Mouse (Mus musculus) embryonic facial prominence, embryonic 11.5 days (tissue): ENCODE results near the gene Sema3b. TPM values are rescaled to one million over a fixed set of nuclear protein-coding genes. Genes with fewer than 3 reads are reported as not detected.

Source experiments
- ATAC-seq: fragments of 200-750 bp; cut with Nextera tagmentation; replicated peaks from 2 replicates; pipeline ENCODE4 v1.8.0; 2017; ENCODE audit warnings: low read depth; ENCODE audit not compliant: insufficient number of reproducible peaks, low FRiP score, low TSS enrichment
- DNase-seq: peaks from one replicate; pipeline ENCODE4 v3.0.0-alpha.2; 2015; ENCODE audit warnings: low spot score
- H3K27ac ChIP-seq: fragments of 300-500 bp; sonication (generic); replicated peaks from 2 replicates; pipeline ENCODE4 v1.5.1; 2014; ENCODE audit warnings: mild to moderate bottlenecking, low read depth, low read length, control low read depth
- H3K27me3 ChIP-seq: fragments of 300-500 bp; sonication (generic); 2 replicates; pipeline ENCODE4 v1.6.1; 2014; ENCODE audit warnings: mild to moderate bottlenecking, low read length, moderate library complexity, mixed read lengths; ENCODE audit not compliant: control insufficient read depth, insufficient read depth
- H3K36me3 ChIP-seq: fragments of 300-500 bp; sonication (generic); replicated peaks from 2 replicates; pipeline ENCODE4 v1.6.1; 2014; ENCODE audit warnings: low read depth, mild to moderate bottlenecking, low read length, moderate library complexity, mixed read lengths; ENCODE audit not compliant: control insufficient read depth, insufficient read depth
- H3K4me1 ChIP-seq: fragments of 300-500 bp; sonication (generic); 2 replicates; pipeline ENCODE4 v1.6.1; 2014; ENCODE audit warnings: low read length, mixed read lengths; ENCODE audit not compliant: control insufficient read depth, insufficient read depth
- H3K4me2 ChIP-seq: fragments of 300-500 bp; sonication (generic); 2 replicates; pipeline ENCODE4 v1.6.1; 2014; ENCODE audit warnings: low read depth, mild to moderate bottlenecking, control low read depth, low read length, moderate library complexity
- H3K4me3 ChIP-seq: fragments of 300-500 bp; sonication (generic); 2 replicates; pipeline ENCODE4 v1.5.1; 2014; ENCODE audit warnings: low read depth, low read length, control low read depth
- H3K9ac ChIP-seq: fragments of 300-500 bp; sonication (generic); replicated peaks from 2 replicates; pipeline ENCODE4 v1.6.1; 2014; ENCODE audit warnings: mild to moderate bottlenecking, control low read depth, low read length
- H3K9me3 ChIP-seq: fragments of 300-500 bp; sonication (generic); replicated peaks from 2 replicates; pipeline ENCODE4 v1.6.1; 2016; ENCODE audit warnings: mild to moderate bottlenecking, low read length, inconsistent platforms, mixed read lengths; ENCODE audit not compliant: control insufficient read depth
- WGBS: fragments of 180-500 bp; shearing (Covaris S2); extraction: QIAGEN DNeasy Blood & Tissue Kit; methylation state at CpG from one replicate; pipeline ENCODE4 v1.1.7; 2014; 5-methylcytosine and 5-hydroxymethylcytosine counted together
- polyA plus RNA-seq: library from polyadenylated mRNA; unstranded; fragments of >200 nt; fragmentation: Nextera tagmentation; extraction: Ambion mirVana; gene quantifications from 2 replicates; pipeline ENCODE4 v1.2.1, GENCODE M21; 2014

Sema3b gene
- polyA plus RNA-seq, 1 experiment from 2014 or later: 1.3 TPM

DNA sequence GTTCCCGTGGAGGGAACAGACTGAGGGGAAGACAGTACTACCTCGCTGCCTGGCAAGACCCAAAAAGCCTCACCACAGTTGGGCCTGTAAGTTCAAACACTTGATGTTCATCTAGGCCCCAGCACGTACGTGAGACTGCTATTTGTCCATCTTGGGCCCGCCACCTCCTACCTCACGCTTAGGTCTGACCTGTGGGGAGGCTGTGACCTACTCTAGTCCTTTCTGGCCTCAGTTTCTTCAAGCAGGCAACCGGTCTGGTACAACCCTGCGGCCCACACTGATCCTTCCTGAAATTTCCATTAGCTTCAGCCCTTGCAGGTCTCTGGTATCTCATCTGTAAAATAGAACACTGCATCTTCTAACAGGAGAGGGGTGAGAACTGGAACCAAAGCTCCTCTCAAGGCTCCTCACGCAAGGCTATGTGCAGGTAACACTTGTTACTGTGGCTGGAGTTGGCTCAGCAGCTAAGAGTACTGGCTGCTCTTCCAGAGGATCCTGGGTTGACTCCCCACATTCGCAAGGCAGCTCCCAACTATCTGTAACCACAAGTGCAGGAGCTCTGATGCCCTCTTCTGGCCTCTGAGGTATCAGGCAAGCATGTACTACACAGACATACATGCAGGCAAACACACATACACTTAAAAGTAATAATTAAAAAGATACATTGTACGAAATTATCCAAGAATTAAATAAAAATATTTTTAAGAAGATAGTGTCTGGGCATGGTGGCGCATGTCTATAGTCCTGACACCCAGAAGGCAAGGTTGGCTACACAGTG lies 16.5 kb upstream of the Sema3b start:
- Histone ChIP-seq H3K4me2 (no peak overlapping the region), H3K27ac (no peak overlapping the region), H3K36me3 (peaks cover under 1% of the 10 kb centered on the region; the same call in 1 of the 2 replicates), H3K9ac (no peak overlapping the region; the same call in 1 of the 2 replicates), H3K27me3 (no peaks in the 10 kb centered on the region), H3K4me1 (peaks cover 27% of the 10 kb centered on the region), H3K4me3 (no peak overlapping the region), H3K9me3 (no peaks in the 10 kb centered on the region)
- ATAC-seq (no peak), DNase-seq (no peak)
- 88% methylated on average over 12 of the region's 12 CpGs for WGBS

DNA sequence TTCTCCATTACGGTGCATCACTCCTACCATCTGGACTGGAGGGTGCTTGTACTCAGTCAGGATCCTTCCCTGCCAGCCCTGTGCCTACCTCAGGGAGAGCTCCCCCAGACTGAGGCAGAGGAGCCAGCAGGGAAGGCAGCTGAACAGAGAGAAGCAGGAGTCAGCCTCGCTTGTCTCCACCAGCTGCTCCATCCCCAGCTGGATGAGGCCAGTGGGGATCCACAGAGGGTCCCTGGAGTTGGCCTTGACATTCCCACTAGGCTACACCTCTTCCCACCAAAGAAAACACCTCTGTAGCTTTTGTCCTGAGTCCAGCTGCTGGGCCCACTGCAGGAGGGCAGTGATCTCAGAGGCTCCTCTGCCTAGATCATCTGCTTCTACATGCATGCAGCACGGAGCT lies 15.9 kb upstream of the Sema3b start:
- WGBS: 88% methylated on average over 3 of the region's 3 CpGs
- DNase-seq (no peak), ATAC-seq (no peak)
- H3K27ac ChIP-seq: no peak overlapping the region
- no peak overlapping the region for H3K4me3 ChIP-seq
- no peak overlapping the region for H3K4me2 ChIP-seq
- peaks cover 3% of the 10 kb centered on the region; the same call in 1 of the 2 replicates for H3K36me3 ChIP-seq
- H3K4me1 ChIP-seq: peaks cover 22% of the 10 kb centered on the region
- no peaks in the 10 kb centered on the region for H3K9me3 ChIP-seq
- no peak overlapping the region; the same call in 1 of the 2 replicates for H3K9ac ChIP-seq
- H3K27me3 ChIP-seq: no peaks in the 10 kb centered on the region

DNA sequence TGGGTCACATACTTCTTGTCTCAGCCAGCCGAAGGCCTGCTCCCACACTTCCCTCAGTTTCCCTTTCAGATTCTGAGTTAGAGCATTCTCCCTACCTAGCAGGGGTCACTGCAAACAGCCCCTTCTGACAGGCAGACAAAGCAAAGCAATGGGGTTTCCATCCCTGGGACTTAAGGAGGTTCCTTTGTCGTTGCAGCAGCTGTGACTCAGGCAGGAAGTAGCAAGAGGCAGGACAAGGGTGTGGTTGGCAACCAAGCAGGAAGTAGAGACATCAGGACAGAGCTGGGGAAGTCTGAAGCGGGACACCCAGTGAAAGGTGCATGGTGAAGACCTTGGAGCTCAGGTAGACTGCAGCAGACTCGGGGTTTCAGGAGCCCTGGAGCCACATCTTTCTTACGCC lies 15.5 kb upstream of the Sema3b start:
- H3K4me3 ChIP-seq: no peak overlapping the region
- H3K27me3 ChIP-seq: no peaks in the 10 kb centered on the region
- no peaks in the 10 kb centered on the region for H3K9me3 ChIP-seq
- no peak overlapping the region for H3K27ac ChIP-seq
- H3K9ac ChIP-seq: no peak overlapping the region
- WGBS: 71% methylated on average over 5 of the region's 5 CpGs
- DNase-seq: no peak
- H3K4me2 ChIP-seq: no peak overlapping the region
- peaks cover 6% of the 10 kb centered on the region; the same call in 1 of the 2 replicates for H3K36me3 ChIP-seq
- ATAC-seq: no peak
- H3K4me1 ChIP-seq: peaks cover 18% of the 10 kb centered on the region

DNA sequence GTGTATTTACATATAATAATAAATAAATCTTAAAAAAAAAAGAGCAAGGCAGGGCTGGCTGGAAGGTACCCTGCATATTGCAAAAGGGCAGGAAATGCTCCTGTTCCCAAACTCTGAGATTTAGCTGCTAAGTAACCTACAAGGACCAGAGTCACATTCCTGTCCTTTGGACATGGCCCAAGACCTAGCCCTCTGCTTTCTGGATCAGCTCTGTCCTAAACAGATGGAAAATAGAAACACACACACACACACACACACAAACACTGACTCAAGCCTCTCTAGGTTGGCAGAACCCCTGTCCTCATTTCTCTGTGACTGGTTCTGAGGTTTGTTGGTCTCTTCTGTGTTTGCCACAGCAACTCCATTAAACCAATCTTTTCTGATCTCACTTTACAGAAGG lies 11.9 kb upstream of the Sema3b start:
- no peak overlapping the region for H3K9ac ChIP-seq
- H3K4me3 ChIP-seq: no peak overlapping the region
- H3K27me3 ChIP-seq: no peaks in the 10 kb centered on the region
- H3K4me2 ChIP-seq: no peak overlapping the region
- H3K9me3 ChIP-seq: no peaks in the 10 kb centered on the region
- H3K4me1 ChIP-seq: no peaks in the 10 kb centered on the region
- H3K27ac ChIP-seq: no peak overlapping the region
- H3K36me3 ChIP-seq: peaks cover 6% of the 10 kb centered on the region; the same call in 1 of the 2 replicates
- ATAC-seq: no peak
- DNase-seq: no peak

DNA sequence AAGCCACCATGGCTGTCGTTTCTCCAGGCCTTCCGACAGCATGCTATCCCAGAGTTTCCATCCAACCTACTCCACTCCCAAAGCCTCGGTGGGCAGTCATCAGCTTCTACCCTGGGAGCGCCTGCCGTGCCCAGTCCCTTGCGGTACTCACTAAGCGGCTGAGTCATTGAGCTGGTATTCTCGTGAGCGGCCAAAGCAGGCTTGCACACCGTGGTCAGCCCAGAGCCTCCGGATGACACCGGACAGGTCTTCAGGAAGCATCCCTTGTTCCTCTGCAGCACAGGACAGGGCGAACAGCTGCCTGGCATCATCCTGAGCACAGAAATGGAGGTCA lies 10.5 kb upstream of the Sema3b start:
- WGBS: 89% methylated on average over 13 of the region's 13 CpGs
- H3K9me3 ChIP-seq: no peaks in the 10 kb centered on the region
- peaks cover 6% of the 10 kb centered on the region; the same call in 1 of the 2 replicates for H3K36me3 ChIP-seq
- no peaks in the 10 kb centered on the region for H3K4me1 ChIP-seq
- no peak overlapping the region for H3K4me3 ChIP-seq
- no peaks in the 10 kb centered on the region for H3K27me3 ChIP-seq
- no peak for ATAC-seq
- H3K4me2 ChIP-seq: no peak overlapping the region
- no peak for DNase-seq
- no peak overlapping the region for H3K27ac ChIP-seq
- H3K9ac ChIP-seq: no peak overlapping the region

DNA sequence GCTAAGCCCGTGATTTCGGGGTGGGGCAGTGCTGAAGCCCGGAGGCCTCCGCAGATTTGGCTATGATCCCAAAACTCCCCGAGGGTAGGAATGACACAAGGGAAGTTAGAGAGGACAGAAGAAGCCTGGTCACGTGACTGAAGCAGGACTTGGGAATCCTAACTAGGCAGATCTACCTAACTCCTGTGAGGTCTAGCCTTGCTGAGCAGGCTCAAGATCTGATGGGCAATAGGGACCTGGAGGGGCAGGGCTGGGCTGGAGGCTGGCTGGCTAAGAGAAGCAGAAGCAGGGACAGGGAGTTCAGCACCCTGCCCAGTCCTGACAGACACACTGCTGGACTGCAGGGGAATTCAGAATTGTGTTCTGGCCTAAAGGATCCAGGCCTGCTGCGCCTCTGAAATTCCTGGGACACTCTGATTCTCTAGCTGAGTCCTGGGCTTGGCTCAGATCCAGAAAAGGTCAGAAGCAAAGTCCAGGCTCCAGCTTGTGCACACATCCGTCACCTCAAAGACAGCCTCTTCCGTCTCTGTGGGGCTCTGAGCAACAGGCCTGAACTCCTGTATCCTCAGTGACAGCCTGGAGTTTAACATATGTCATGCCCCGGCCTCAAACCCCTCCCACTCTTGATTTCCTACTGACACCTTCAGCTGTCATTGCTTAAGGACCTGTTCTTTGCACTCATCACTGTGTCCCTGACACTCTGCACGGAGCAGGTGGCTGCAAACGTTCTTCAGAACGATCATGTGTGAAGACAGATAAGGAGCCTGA lies 9.9 kb upstream of the Sema3b start:
- Histone ChIP-seq H3K9me3 (no peaks in the 10 kb centered on the region), H3K9ac (no peak overlapping the region), H3K4me3 (no peak overlapping the region), H3K27me3 (no peaks in the 10 kb centered on the region), H3K4me1 (no peaks in the 10 kb centered on the region), H3K4me2 (no peak overlapping the region), H3K27ac (no peak overlapping the region), H3K36me3 (peaks cover 6% of the 10 kb centered on the region; the same call in 1 of the 2 replicates)
- DNase-seq (no peak), ATAC-seq (no peak)
- 77% methylated on average over 13 of the region's 13 CpGs for WGBS

DNA sequence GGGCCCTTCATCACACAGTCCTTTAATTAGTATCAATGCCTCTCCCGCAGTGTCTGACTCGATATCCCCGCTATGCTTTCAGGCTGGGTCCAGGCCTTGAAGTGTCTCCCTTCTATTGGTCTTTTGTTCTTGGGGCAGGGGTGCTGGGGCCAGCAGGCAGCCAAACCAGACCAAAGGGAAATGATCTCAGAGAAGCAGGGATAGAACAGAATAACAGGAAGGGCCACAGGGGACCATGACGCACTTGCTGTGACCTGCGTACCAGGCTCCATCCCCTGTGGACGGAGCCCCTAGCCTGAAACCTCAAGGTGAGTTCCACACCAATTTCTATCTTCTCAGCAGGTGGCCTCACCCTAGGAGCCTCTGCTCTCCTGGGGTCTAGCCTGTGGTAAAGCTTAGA lies 9.1 kb upstream of the Sema3b start:
- Histone ChIP-seq H3K9ac (no peak overlapping the region), H3K36me3 (peaks cover 6% of the 10 kb centered on the region; the same call in 1 of the 2 replicates), H3K27me3 (no peaks in the 10 kb centered on the region), H3K4me3 (no peak overlapping the region), H3K9me3 (no peaks in the 10 kb centered on the region), H3K4me2 (no peak overlapping the region), H3K27ac (no peak overlapping the region), H3K4me1 (no peaks in the 10 kb centered on the region)
- no peak for ATAC-seq
- 92% methylated on average over 6 of the region's 6 CpGs for WGBS
- DNase-seq: no peak

DNA sequence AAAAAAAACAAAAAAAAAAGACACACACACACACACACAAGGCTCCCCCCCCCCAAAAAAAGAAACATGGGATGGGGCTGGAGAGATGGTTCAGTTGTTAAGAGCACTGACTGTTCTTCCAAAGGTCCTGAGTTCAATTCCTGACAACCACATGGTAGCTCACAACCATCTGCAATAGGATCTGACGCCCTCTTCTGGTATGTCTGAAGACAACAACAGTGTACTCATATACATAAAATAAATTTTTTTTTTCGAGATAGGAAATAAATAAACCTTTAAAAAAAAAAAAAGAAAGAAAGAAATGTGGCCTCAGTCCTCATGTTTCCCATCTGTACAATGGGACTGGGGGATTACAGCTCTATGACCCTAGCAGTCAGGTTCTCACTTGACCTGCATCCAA lies 8.4 kb upstream of the Sema3b start:
- Histone ChIP-seq H3K4me1 (no peaks in the 10 kb centered on the region), H3K27me3 (no peaks in the 10 kb centered on the region), H3K27ac (no peak overlapping the region), H3K4me3 (no peak overlapping the region), H3K9me3 (no peaks in the 10 kb centered on the region), H3K9ac (no peak overlapping the region), H3K36me3 (peaks cover 6% of the 10 kb centered on the region; the same call in 1 of the 2 replicates), H3K4me2 (no peak overlapping the region)
- ATAC-seq (no peak), DNase-seq (no peak)
- WGBS: 77% methylated on average over 2 of the region's 2 CpGs
